Mouse (Mus musculus): ENCODE results near the gene Dnah2. TPM values are rescaled to one million over a fixed set of nuclear protein-coding genes. Genes with fewer than 3 reads are reported as not detected.

Gene Dnah2
- polyA plus RNA-seq, 1 experiment from 2014 or later: 6.2 TPM

DNA sequence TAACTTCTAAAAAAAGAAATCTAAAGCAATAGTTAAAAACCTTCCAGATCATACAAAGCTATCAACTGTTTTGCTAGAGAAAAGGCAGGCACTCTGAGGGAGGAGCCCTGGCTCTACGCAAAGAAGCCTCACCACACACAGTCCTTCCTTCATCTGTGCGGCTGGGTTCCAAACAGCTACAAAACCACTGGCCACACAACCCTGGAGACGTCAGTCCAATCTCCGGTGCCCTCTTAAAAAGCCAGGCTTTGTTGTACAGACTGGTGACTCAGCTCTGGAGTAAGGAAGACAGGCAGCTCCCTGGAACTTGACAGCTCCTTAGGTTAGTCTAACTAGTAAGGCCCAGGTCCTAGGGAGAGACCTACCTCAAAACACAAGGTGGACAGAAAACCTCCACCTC, 173.3 kb downstream of the Dnah2 start:
- Histone ChIP-seq H3K27me3 (replicated peaks; ENCODE audit: control insufficient read depth, insufficient read depth, low read length) (no peaks in the 10 kb centered on the region), H3K36me3 (ENCODE audit: control insufficient read depth, insufficient read depth, low read length) (peaks cover 27% of the 10 kb centered on the region), H3K27ac (replicated peaks; ENCODE audit: low read depth, low read length) (no peak overlapping the region), H3K9ac (ENCODE audit: low read depth, low read length) (no peak overlapping the region), H3K4me2 (ENCODE audit: low read depth, low read length) (no peak overlapping the region), H3K9me3 (ENCODE audit: control insufficient read depth, low read length) (no peaks in the 10 kb centered on the region), H3K4me1 (ENCODE audit: control insufficient read depth, insufficient read depth, low read length) (peaks cover 15% of the 10 kb centered on the region), H3K4me3 (ENCODE audit: low read depth, low read length) (no peak overlapping the region)
- WGBS: 82% methylated on average over 4 of the region's 4 CpGs
- ATAC-seq (ENCODE audit: low read depth) (no peak), DNase-seq (ENCODE audit: low spot score) (no peak)

DNA sequence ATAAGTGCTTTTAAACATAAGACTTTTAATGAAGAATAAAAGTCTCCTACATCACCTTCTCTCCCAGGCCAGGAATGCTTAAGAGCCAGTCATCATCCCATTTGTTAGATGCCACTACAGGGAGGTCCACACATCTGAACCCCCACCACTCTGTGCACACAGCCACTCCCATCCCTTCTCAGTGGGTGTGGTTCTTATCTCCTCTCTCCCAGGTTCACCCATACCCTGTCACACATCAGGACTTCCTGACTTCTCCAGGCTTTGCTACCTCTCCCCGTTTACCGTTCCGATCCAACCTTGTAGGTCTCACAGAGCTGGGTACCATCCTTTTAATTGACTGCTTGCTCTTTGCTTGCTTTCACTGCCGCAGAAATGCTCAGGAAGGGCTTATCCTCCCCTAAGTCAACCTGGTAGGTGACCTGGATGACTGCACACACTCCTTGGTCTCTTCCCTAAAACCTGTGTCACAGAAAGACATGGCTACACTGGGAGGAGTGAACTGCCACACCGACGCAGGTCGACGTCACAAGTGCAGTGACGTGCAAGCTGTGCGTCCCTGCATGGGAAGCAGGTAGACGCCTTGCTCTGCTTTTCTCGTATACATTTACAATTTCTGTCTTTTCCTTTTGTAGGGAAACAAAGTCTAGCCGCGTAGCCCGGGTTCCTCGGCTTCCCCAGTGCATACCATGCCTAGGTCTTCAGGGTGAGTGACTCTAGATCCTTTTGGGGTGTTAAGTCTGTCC, 175.5 kb downstream of the Dnah2 start:
- H3K27ac ChIP-seq (replicated peaks; ENCODE audit: low read depth, low read length): no peak overlapping the region
- H3K9me3 ChIP-seq (ENCODE audit: control insufficient read depth, low read length): no peaks in the 10 kb centered on the region
- no peak overlapping the region for H3K9ac ChIP-seq (ENCODE audit: low read depth, low read length)
- no peaks in the 10 kb centered on the region for H3K27me3 ChIP-seq (replicated peaks; ENCODE audit: control insufficient read depth, insufficient read depth, low read length)
- H3K4me1 ChIP-seq (ENCODE audit: control insufficient read depth, insufficient read depth, low read length): peaks cover 18% of the 10 kb centered on the region
- WGBS: 92% methylated on average over 16 of the region's 16 CpGs
- DNase-seq (ENCODE audit: low spot score) (no peak), ATAC-seq (ENCODE audit: low read depth) (no peak)
- no peak overlapping the region for H3K4me2 ChIP-seq (ENCODE audit: low read depth, low read length)
- H3K4me3 ChIP-seq (ENCODE audit: low read depth, low read length): no peak overlapping the region
- H3K36me3 ChIP-seq (ENCODE audit: control insufficient read depth, insufficient read depth, low read length): peaks cover 27% of the 10 kb centered on the region

DNA sequence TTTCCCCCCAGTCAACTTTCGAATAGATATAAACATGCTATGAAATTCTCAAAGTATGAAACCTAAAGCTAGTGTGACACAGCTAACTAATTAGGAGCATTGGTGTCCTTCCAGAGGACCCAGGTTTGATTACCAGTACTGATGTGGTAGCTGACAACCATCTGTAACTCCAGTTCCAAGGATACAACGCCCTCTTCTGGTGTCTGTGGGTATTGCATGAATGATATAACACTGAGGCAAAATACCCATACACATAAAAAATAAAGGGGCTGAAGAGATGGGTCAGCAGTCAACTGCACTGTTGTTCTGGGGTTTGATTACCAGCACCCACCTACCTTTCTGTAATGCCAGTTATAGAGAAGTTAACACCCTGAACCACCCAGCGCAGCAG, 176.1 kb downstream of the Dnah2 start:
- no peak overlapping the region for H3K9ac ChIP-seq (ENCODE audit: low read depth, low read length)
- 0 out of 2 replicates have a peak overlapping the region, but pooled peaks have one; percentile 100 for H3K27ac ChIP-seq (replicated peaks; ENCODE audit: low read depth, low read length)
- WGBS: 59% methylated on average over 3 of the region's 3 CpGs

DNA sequence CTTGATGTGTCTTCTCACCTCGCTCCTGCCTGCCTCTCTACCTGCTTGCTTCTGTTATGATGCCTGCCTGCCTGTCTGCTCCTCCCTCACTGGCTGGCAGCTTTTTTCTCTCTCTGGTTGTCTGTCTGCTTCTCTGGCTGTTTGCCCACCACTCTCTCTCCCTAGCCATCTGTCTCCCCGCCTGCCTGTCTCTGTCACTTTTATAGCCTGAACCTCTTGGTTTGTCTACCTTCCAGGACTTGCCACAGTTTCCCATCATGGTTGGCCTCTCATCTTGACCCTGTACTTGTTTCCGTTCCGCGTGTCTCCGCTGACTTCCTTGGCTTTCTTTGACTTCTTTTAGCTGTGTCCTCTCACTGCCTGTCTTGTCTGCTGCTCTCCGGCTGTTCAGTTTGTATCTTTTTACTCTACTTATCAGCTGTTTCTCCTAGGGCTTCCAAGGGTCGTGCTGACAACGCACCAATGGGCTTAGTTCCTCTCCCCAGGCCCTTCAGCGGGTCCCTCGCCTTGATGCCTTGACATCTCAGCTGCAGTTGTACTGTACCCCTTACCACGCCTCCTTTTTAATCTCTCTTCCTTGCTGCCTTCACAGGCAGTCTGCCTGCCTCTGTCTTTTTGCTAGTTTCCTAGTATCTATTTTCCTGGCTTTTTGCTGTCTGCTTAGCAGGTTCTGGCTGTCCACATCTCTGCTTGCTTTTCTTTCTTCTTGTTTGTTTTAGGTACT, 176.7 kb downstream of the Dnah2 start:
- DNase-seq (ENCODE audit: low spot score) (no peak), ATAC-seq (ENCODE audit: low read depth) (no peak)
- H3K36me3 ChIP-seq (ENCODE audit: control insufficient read depth, insufficient read depth, low read length): peaks cover 27% of the 10 kb centered on the region
- peaks cover 18% of the 10 kb centered on the region for H3K4me1 ChIP-seq (ENCODE audit: control insufficient read depth, insufficient read depth, low read length)
- no peaks in the 10 kb centered on the region for H3K27me3 ChIP-seq (replicated peaks; ENCODE audit: control insufficient read depth, insufficient read depth, low read length)
- peak overlapping the region; percentile 41; the same call in 1 of the 2 replicates for H3K4me2 ChIP-seq (ENCODE audit: low read depth, low read length)
- H3K27ac ChIP-seq (replicated peaks; ENCODE audit: low read depth, low read length): peak overlapping the region; percentile 100
- 46% methylated on average over 12 of the region's 12 CpGs for WGBS
- H3K9ac ChIP-seq (ENCODE audit: low read depth, low read length): peak overlapping the region; percentile 47; the same call in 1 of the 2 replicates
- H3K4me3 ChIP-seq (ENCODE audit: low read depth, low read length): no peak overlapping the region
- no peaks in the 10 kb centered on the region for H3K9me3 ChIP-seq (ENCODE audit: control insufficient read depth, low read length)

More for the DNA sequence above, 176.1 kb downstream of the Dnah2 start:
- ATAC-seq (ENCODE audit: low read depth): no peak
- H3K4me1 ChIP-seq (ENCODE audit: control insufficient read depth, insufficient read depth, low read length): peaks cover 18% of the 10 kb centered on the region
- H3K4me2 ChIP-seq (ENCODE audit: low read depth, low read length): no peak overlapping the region
- H3K36me3 ChIP-seq (ENCODE audit: control insufficient read depth, insufficient read depth, low read length): peaks cover 27% of the 10 kb centered on the region
- H3K4me3 ChIP-seq (ENCODE audit: low read depth, low read length): no peak overlapping the region
- H3K27me3 ChIP-seq (replicated peaks; ENCODE audit: control insufficient read depth, insufficient read depth, low read length): no peaks in the 10 kb centered on the region
- no peak for DNase-seq (ENCODE audit: low spot score)
- H3K9me3 ChIP-seq (ENCODE audit: control insufficient read depth, low read length): no peaks in the 10 kb centered on the region

DNA sequence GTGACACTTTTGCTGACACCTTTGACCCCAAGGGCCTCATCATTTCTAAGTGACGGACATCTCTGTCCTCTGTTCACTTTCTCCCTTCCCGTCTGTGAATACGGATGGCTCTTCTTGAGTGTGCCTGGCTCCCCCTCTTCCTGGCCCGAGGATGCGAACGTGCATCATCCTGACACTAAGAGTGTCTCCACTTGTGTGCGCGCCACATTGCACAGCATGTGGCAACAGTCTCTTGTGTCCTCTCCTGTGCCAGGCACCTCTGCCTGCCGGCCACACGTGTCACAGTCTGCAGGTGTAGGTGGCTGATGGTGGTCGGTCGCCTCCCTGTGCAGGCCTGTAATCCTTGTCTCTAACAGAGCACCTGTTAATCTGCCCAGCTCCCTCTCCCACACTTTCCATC, 177.3 kb downstream of the Dnah2 start:
- Histone ChIP-seq H3K9ac (ENCODE audit: low read depth, low read length) (peak overlapping the region; percentile 47), H3K4me1 (ENCODE audit: control insufficient read depth, insufficient read depth, low read length) (peaks cover 18% of the 10 kb centered on the region), H3K27ac (replicated peaks; ENCODE audit: low read depth, low read length) (peak overlapping the region; percentile 100), H3K4me2 (ENCODE audit: low read depth, low read length) (peak overlapping the region; percentile 41), H3K4me3 (ENCODE audit: low read depth, low read length) (no peak overlapping the region), H3K9me3 (ENCODE audit: control insufficient read depth, low read length) (no peaks in the 10 kb centered on the region), H3K27me3 (replicated peaks; ENCODE audit: control insufficient read depth, insufficient read depth, low read length) (no peaks in the 10 kb centered on the region), H3K36me3 (ENCODE audit: control insufficient read depth, insufficient read depth, low read length) (peaks cover 27% of the 10 kb centered on the region)
- DNase-seq (ENCODE audit: low spot score) (no peak), ATAC-seq (ENCODE audit: low read depth) (no peak)
- WGBS: 49% methylated on average over 12 of the region's 12 CpGs

DNA sequence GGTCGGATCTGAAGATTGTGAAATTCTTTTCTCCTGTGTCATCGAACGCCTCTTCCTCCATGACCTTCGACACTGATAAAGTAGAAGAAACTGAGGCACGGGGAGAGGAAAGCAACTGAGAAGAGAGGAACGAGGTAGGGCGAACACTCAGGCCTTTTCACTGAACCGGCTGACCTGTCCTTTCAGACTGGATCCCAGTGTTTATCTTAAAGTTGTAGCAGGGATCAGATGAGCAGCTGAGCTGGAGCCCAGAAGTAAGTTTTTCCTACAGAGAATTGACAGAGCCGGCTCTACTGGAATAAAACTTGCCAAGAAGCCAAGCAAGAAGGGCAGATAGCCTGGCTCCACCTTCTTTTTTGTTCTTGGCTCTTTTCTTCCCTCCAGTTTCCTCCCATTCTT, 178.1 kb downstream of the Dnah2 start:
- no peaks in the 10 kb centered on the region for H3K27me3 ChIP-seq (replicated peaks; ENCODE audit: control insufficient read depth, insufficient read depth, low read length)
- no peak for ATAC-seq (ENCODE audit: low read depth)
- 23% methylated on average over 9 of the region's 9 CpGs for WGBS
- peaks cover 23% of the 10 kb centered on the region for H3K36me3 ChIP-seq (ENCODE audit: control insufficient read depth, insufficient read depth, low read length)
- peaks cover 20% of the 10 kb centered on the region for H3K4me1 ChIP-seq (ENCODE audit: control insufficient read depth, insufficient read depth, low read length)
- peak overlapping the region; percentile 10; the same call in 1 of the 2 replicates for H3K4me3 ChIP-seq (ENCODE audit: low read depth, low read length)
- DNase-seq (ENCODE audit: low spot score): no peak
- H3K4me2 ChIP-seq (ENCODE audit: low read depth, low read length): peak overlapping the region; percentile 41
- peak overlapping the region; percentile 47; the same call in 1 of the 2 replicates for H3K9ac ChIP-seq (ENCODE audit: low read depth, low read length)
- H3K27ac ChIP-seq (replicated peaks; ENCODE audit: low read depth, low read length): peak overlapping the region; percentile 100
- H3K9me3 ChIP-seq (ENCODE audit: control insufficient read depth, low read length): no peaks in the 10 kb centered on the region

Small RNA genes within 50 kb of the gene (microRNA-seq; reads per million reads assigned to microRNA genes)
- not detected for gene Gm27493 (ENCODE audit: borderline number of aligned reads)

Other genes with a start within 250 kb of the Dnah2 start
- 12.4 and 15.7 TPM in 2 replicates for gene Cntrob, start 225.3 kb downstream of the Dnah2 start, polyA plus RNA-seq (2014; fragmentation: Nextera tagmentation; extraction: Ambion mirVana)
- 147 and 164 TPM in 2 replicates for gene Trappc1, start 225.1 kb downstream of the Dnah2 start, polyA plus RNA-seq (2014; fragmentation: Nextera tagmentation; extraction: Ambion mirVana)
- gene Kcnab3, start 222.9 kb downstream of the Dnah2 start, polyA plus RNA-seq (2014; fragmentation: Nextera tagmentation; extraction: Ambion mirVana): 1.7 and 2.0 TPM in 2 replicates
- 15.6 and 17.1 TPM in 2 replicates for gene Rnf227, start 208.6 kb downstream of the Dnah2 start, polyA plus RNA-seq (2014; fragmentation: Nextera tagmentation; extraction: Ambion mirVana)
- 68.9 and 73.3 TPM in 2 replicates for gene Chd3, start 179.7 kb downstream of the Dnah2 start, polyA plus RNA-seq (2014; fragmentation: Nextera tagmentation; extraction: Ambion mirVana)
- 160 and 177 TPM in 2 replicates for gene Naa38, start 153.6 kb downstream of the Dnah2 start, polyA plus RNA-seq (2014; fragmentation: Nextera tagmentation; extraction: Ambion mirVana)
- 23.8 and 24.2 TPM in 2 replicates for gene Cyb5d1, start 153.5 kb downstream of the Dnah2 start, polyA plus RNA-seq (2014; fragmentation: Nextera tagmentation; extraction: Ambion mirVana)
- gene Tmem88, start 150.9 kb downstream of the Dnah2 start, polyA plus RNA-seq (2014; fragmentation: Nextera tagmentation; extraction: Ambion mirVana): 19.2 and 21.0 TPM in 2 replicates
- 24.2 and 24.3 TPM in 2 replicates for gene Kdm6b, start 135.4 kb downstream of the Dnah2 start, polyA plus RNA-seq (2014; fragmentation: Nextera tagmentation; extraction: Ambion mirVana)
- 7.3 and 8.6 TPM in 2 replicates for gene Efnb3, start 11.1 kb upstream of the Dnah2 start, polyA plus RNA-seq (2014; fragmentation: Nextera tagmentation; extraction: Ambion mirVana)
- 18.4 and 19.8 TPM in 2 replicates for gene Wrap53, start 31.1 kb upstream of the Dnah2 start, polyA plus RNA-seq (2014; fragmentation: Nextera tagmentation; extraction: Ambion mirVana)
- gene Trp53, start 31.2 kb upstream of the Dnah2 start, polyA plus RNA-seq (2014; fragmentation: Nextera tagmentation; extraction: Ambion mirVana): 111 and 133 TPM in 2 replicates
- gene Atp1b2, start 56.8 kb upstream of the Dnah2 start, polyA plus RNA-seq (2014; fragmentation: Nextera tagmentation; extraction: Ambion mirVana): 15.6 and 17.7 TPM in 2 replicates
- not detected in 2 replicates for gene Shbg, start 68.8 kb upstream of the Dnah2 start, polyA plus RNA-seq (2014; fragmentation: Nextera tagmentation; extraction: Ambion mirVana)
- 15.6 and 16.6 TPM in 2 replicates for gene Sat2, start 72.9 kb upstream of the Dnah2 start, polyA plus RNA-seq (2014; fragmentation: Nextera tagmentation; extraction: Ambion mirVana)
- 25.4 and 26.3 TPM in 2 replicates for gene Fxr2, start 83.9 kb upstream of the Dnah2 start, polyA plus RNA-seq (2014; fragmentation: Nextera tagmentation; extraction: Ambion mirVana)
- gene Sox15, start 106.2 kb upstream of the Dnah2 start, polyA plus RNA-seq (2014; fragmentation: Nextera tagmentation; extraction: Ambion mirVana): 1.7 and 2.9 TPM in 2 replicates
- 29.1 and 33.6 TPM in 2 replicates for gene Mpdu1, start 113.5 kb upstream of the Dnah2 start, polyA plus RNA-seq (2014; fragmentation: Nextera tagmentation; extraction: Ambion mirVana)
- gene Cd68, start 117.0 kb upstream of the Dnah2 start, polyA plus RNA-seq (2014; fragmentation: Nextera tagmentation; extraction: Ambion mirVana): 22.0 and 25.5 TPM in 2 replicates
- gene Eif4a1, start 123.3 kb upstream of the Dnah2 start, polyA plus RNA-seq (2014; fragmentation: Nextera tagmentation; extraction: Ambion mirVana): 525 and 575 TPM in 2 replicates
- 73.6 and 88.4 TPM in 2 replicates for gene Senp3, start 133.0 kb upstream of the Dnah2 start, polyA plus RNA-seq (2014; fragmentation: Nextera tagmentation; extraction: Ambion mirVana)
- 0.37 and 0.49 TPM in 2 replicates for gene Tnfsf13, start 136.7 kb upstream of the Dnah2 start, polyA plus RNA-seq (2014; fragmentation: Nextera tagmentation; extraction: Ambion mirVana)
- 13.0 and 16.6 TPM in 2 replicates for gene Tnfsf12, start 146.7 kb upstream of the Dnah2 start, polyA plus RNA-seq (2014; fragmentation: Nextera tagmentation; extraction: Ambion mirVana)
- 6.0 and 6.6 TPM in 2 replicates for gene Tnfsfm13, start 147.0 kb upstream of the Dnah2 start, polyA plus RNA-seq (2014; fragmentation: Nextera tagmentation; extraction: Ambion mirVana)
- 39.3 and 39.7 TPM in 2 replicates for gene Polr2a, start 209.5 kb upstream of the Dnah2 start, polyA plus RNA-seq (2014; fragmentation: Nextera tagmentation; extraction: Ambion mirVana)
- gene Slc35g3, start 212.9 kb upstream of the Dnah2 start, polyA plus RNA-seq (2014; fragmentation: Nextera tagmentation; extraction: Ambion mirVana): 0.12 TPM in 1 of 2 replicates, not detected in the other
- 3.5 and 3.9 TPM in 2 replicates for gene Zbtb4, start 216.8 kb upstream of the Dnah2 start, polyA plus RNA-seq (2014; fragmentation: Nextera tagmentation; extraction: Ambion mirVana)
- gene Chrnb1, start 246.8 kb upstream of the Dnah2 start, polyA plus RNA-seq (2014; fragmentation: Nextera tagmentation; extraction: Ambion mirVana): 28.4 and 29.4 TPM in 2 replicates